Mouse (Mus musculus) heart, postnatal 0 days (tissue): ENCODE data around the gene Glo1.

Experiments used
- CTCF ChIP-seq: IDR thresholded peaks from 2 replicates; pipeline ENCODE4 v1.5.1; 2016; ENCODE audit warnings: antibody characterized with exemption, control low read depth, low read depth
- EP300 ChIP-seq: IDR thresholded peaks from 2 replicates; pipeline ENCODE4 v1.6.1; 2016; ENCODE audit warnings: antibody characterized with exemption, low read depth

- no peak for TF ChIP-seq CTCF
- TF ChIP-seq EP300, result no peak
Measured at GRCm38 (mm10) chr17:30606206-30606605, 20.5 kb downstream of the Glo1 start.
